Mouse (Mus musculus): ENCODE measurements at regions not wholly inside any gene's neighbourhood (a gene's known extent, or its start where the extent isn't known, plus 50 kb on each side); places are given as distances from the start of the nearest gene placed in this dataset.

DNA sequence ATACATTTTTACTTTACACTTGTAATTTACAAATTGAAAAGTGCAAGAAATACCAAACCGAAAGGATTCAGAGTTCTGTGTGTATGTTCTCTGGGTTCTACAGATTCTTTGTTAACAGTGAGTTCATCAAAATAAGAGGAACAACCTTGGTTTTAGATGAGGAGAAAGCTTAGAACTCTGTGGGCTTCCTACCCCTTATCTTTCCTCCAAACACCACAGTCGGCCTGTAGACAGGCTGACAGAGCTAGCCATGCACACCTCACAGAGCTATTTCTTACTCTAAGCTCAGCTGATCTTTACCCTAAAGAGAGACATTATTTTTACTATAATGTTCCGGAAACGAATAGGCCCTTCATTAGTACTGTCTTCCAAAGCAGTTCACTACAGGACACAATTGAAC lies 67.7 kb upstream of the Zdhhc17 start:
- DNase-seq (ENCODE audit: low spot score in 2 of 2), result no peak

DNA sequence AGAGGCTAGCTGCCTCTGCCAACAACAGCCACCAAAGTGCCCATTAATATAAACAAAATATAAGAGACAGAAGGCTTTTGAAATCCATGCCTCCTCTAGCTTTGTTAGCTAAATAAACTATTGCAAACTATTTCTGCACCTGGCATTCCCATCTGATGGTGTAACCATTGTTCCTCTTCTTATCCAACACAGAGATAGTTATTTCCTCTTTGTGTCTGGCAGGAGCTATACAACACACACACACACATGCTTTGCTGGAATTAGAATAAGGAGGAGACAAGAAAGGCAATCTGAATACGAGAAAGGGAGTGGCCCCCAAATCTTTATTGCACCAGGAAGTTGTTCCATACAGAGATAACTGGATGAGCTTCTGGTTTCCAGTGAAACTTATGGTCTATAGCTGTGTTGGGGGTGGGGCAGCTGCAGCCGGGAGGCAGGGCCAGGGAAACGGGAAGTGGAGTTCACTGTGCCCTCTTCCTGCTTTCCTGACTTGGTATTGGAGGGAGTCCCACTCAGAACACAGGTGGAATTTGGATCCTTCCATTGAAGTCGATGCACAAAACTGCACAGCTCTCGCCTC lies 64.0 kb upstream of the Zdhhc17 start:
- DNase-seq (ENCODE audit: low spot score in 2 of 2), result no peak

DNA sequence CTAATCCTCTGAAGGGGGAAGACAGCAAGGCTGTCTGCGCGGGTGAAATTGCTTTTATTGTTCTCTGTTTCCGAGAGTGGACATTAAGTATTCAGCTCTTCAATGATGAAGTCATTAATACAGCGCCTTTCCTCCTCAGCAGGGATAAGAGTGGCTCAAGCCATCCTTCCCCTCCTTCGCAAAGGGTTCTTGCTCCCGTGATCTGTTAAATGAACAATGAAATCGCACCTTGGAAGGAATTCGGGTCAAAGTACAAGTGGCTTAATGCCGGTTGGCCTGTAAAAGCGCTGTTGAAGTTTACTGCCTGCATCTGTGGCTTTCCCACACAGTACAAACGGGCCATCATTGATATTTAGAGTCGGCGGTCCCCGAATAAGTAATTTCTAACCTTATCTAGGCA lies 63.3 kb upstream of the Zdhhc17 start:
- no peak for DNase-seq (ENCODE audit: low spot score in 2 of 2)

DNA sequence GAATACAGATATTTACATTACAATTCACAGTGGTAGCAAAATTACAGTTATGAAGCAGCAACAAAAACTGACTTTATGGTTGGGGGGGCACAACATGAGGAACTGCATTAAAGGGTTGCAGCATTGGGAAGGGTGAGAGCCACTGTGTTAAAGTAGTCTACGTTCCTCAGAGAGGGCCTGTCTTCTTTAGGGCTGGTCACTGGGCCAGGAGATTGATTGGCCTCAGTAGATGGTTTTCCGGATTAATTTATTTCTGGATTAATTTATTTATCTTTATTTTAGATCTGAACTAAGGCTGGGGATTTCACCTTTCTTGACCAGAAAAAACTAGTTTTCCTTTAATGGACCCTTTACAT lies 62.6 kb upstream of the Zdhhc17 start:
- DNase-seq (ENCODE audit: low spot score in 2 of 2), result no peak

DNA sequence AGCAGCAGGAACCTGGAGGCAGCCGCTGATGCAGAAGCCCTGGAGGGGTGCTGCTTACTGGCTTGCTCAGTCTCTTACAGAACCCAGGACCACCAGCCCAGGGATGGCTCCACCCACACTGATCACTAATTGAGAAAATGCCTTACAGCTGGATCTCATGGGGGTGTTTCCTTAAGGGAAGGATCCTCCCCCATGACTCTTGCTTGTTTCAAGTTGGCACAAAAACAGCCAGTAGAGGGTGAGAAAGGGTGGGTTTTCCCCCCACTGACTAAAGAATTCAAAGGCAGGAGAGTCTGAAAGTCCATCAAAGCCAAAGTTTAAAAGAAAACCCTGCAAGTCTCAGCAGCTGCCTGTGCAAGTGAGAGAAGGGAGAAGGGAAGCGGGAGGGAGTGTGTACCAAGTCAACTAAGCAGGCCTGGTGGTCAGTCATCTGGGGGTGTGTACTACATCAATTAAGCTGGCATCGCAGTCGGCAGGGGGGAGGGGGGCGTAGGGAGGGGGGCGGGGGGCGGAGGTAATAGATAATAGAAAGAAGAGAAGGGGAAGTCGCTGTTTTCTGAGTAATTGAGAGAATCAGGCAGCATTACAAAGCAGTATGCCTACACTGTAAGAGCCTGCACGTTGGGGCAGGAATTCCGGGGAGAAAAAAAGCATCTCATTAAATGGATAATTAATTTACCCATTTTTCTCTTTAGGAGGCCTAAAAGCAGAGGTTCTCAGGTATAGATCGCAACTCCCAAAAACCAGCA lies 62.0 kb upstream of the Zdhhc17 start:
- DNase-seq (ENCODE audit: low spot score in 2 of 2), result no peak

DNA sequence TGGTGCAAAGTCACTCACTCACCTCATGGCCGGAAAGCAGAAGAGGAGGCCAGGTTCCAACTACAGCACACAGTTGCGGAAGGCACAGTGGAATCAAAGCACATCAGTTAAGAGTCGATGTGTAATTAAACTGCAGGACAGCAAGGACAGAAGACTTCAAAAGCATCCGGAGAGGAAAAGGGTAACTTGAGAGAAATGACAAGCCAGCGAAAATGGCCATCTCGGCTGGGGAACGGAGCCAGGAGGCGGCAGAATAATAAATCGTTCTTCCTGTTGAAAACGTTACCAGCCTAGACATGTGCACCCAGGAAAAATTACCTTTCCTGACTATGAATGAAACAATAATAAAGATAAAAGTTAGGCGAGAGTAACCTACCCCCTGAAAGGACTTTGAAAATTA lies 56.2 kb upstream of the Zdhhc17 start:
- DNase-seq (ENCODE audit: low spot score in 2 of 2), result no peak

DNA sequence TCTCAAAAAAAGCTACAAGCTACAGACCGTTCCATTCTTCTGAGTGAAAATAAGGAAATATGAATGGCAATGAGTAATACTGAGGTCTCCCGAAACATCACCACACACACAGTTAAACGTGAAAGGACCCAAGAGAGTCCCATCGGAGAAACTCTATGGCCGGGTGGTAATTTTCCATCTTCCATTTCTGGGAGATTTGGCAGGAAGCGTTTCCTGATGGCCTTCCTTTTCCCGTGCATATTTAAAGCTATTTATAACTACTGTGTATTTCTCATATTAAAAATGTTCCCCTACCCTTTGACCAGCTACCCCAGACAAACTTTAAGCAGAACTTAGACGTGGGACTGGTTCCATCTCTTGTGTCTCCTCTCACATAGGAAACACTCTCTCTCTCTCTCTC lies 50.7 kb upstream of the Zdhhc17 start:
- no peak for DNase-seq (ENCODE audit: low spot score in 2 of 2)
